Mouse (Mus musculus) thymus, adult 2 months (tissue): Measurements from ENCODE around the gene Naif1.

Experiments
- CTCF ChIP-seq: fragments of 200-500 bp; IDR thresholded peaks from 2 replicates; pipeline ENCODE4 v1.5.1; 2012; ENCODE audit warnings: mild to moderate bottlenecking, control low read depth, low read length, moderate library complexity, borderline replicate concordance; ENCODE audit not compliant: control insufficient read depth, poor library complexity, insufficient read depth; ENCODE audit errors: extremely low read depth
- POLR2A ChIP-seq: fragments of 200-500 bp; IDR thresholded peaks from 2 replicates; pipeline ENCODE4 v1.6.1; 2012; ENCODE audit warnings: mild to moderate bottlenecking, low read length, control low read depth, moderate library complexity; ENCODE audit not compliant: control insufficient read depth, poor library complexity, insufficient read depth; ENCODE audit errors: extremely low read depth

GRCm38 (mm10) chr2:32452441-32452971 is 2.2 kb downstream of the Naif1 start:
- TF ChIP-seq CTCF (no peak), POLR2A (no peak)
